Mouse (Mus musculus): ENCODE results near the gene Saa2. TPM values are rescaled to one million over a fixed set of nuclear protein-coding genes. Genes with fewer than 3 reads are reported as not detected.

Gene Saa2
- polyA plus RNA-seq (2016; fragmentation: Nextera tagmentation; extraction: Ambion mirVana): 0.74 TPM in 1 of 2 replicates, not detected in the other

DNA sequence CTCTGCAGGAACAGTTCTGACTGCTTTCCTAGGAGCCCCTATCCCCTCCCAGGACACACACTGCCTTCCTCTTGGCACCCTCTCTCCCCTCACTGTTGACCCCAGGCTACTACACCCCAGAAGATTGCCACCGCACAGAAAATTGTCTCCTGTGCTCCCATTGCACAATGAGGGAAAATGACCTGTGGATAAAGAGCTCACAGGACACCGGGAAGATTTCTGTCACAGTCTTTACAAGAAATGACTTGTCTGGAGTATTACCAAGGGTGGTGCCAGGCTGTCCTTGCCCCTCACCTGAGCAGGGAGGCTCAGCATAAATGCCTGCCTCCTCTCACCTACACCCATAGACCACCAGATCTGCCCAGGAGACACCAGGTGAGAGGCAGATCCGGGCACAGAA is at the start of gene Saa2:
Saa2 (plus strand) TSS at position 301 of the 400 bp plus-strand sequence.
- Histone ChIP-seq H3K27me3 (replicated peaks) (no peaks in the 10 kb centered on the region), H3K4me3 (no peak within 1 kb of the TSS), H3K9me3 (no peaks in the 10 kb centered on the region), H3K27ac (no peak within 1 kb of the TSS), H3K36me3 (no peaks in the 10 kb centered on the region), H3K4me1 (no peaks in the 10 kb centered on the region), H3K9ac (no peak within 1 kb of the TSS), H3K4me2 (replicated peaks) (no peak within 1 kb of the TSS)
- ATAC-seq (ENCODE audit: low FRiP score, low read depth): no peak
- 78% methylated on average over 3 of the region's 3 CpGs for WGBS

DNA sequence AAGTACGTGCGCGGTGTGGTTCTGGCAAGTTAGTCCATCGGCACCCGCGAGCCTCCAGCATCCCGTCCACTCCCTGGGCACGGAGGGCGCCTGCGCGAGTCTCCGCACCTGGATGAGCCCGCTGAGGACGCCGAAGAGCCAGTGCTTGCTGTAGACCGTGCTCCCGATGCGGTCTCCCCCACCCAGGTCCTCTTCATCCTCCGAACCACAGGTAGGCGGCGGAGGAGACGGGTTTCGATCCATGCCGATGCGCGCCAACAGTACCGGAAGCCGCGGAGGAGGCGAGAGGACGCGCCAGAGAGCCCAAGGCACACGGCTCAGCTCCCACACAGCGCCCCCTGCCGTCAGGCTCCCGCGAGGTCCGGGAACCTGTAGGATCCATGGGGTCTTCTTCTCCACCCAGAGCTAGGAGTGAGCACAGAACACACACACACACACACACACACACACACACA is 41.2 kb upstream of the Saa2 start, which contains the start of gene Saal1:
Saal1 (minus strand) TSS at position 291 of the 455 bp plus-strand sequence.
- Histone ChIP-seq H3K9me3 (no peaks in the 10 kb centered on the region), H3K9ac (peak within 1 kb of the TSS; percentile 84), H3K27me3 (replicated peaks) (no peaks in the 10 kb centered on the region), H3K36me3 (peaks cover 26% of the 10 kb centered on the region), H3K4me3 (peak within 1 kb of the TSS; percentile 82), H3K27ac (peak within 1 kb of the TSS; percentile 43; the same call in 1 of the 2 replicates), H3K4me1 (peaks cover 6% of the 10 kb centered on the region; the same call in 1 of the 2 replicates), H3K4me2 (replicated peaks) (peak within 1 kb of the TSS; percentile 55)
- under 1% methylated on average over 38 of the region's 38 CpGs for WGBS
- peak; percentile 89 for ATAC-seq (ENCODE audit: low FRiP score, low read depth)

DNA sequence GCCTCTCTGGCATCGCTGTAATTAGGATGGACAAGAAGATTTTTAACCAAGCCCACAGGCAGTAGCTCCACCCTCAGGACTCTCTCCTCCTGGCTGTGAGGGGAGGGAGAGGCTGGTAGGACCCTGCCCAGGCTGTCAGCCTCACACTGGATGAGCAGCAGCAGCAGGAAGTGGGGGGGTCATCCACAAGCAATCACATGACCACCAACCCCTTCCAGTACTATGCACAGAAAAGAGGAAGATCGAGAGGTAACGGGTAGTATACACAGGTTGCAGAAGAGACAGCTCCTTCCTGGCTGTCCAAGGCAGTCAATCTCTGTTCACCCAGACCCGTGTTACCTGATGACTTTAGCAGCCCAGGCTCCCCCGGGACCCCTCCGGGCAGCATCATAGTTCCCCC is 39.3 kb upstream of the Saa2 start:
- WGBS: 75% methylated on average over 6 of the region's 6 CpGs
- Histone ChIP-seq H3K9ac (no peak overlapping the region), H3K27me3 (replicated peaks) (no peaks in the 10 kb centered on the region), H3K27ac (no peak overlapping the region), H3K9me3 (no peaks in the 10 kb centered on the region), H3K36me3 (peaks cover 9% of the 10 kb centered on the region), H3K4me2 (replicated peaks) (no peak overlapping the region), H3K4me3 (no peak overlapping the region), H3K4me1 (peaks cover 6% of the 10 kb centered on the region; the same call in 1 of the 2 replicates)
- no peak for ATAC-seq (ENCODE audit: low FRiP score, low read depth)

DNA sequence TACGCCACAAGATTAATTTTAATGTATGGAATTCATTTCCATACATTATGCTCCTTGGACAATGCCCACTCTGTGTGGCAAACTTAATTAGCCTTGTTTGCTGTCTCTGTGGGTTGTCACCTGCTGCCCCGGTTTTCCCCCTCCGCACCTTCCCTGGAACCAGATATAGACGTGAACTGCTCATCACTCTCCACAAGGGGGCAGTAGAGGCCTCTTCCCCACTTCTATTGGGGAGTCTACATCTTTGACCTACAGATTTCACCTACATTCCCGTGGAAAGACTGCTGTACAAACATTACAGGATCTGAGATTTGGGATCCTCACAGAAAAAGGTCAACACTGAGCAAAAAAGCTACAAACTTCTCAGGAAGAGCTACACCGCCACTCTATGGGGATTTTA is 37.1 kb upstream of the Saa2 start:
- no peak for ATAC-seq (ENCODE audit: low FRiP score, low read depth)
- Histone ChIP-seq H3K9ac (no peak overlapping the region), H3K9me3 (no peaks in the 10 kb centered on the region), H3K27me3 (replicated peaks) (no peaks in the 10 kb centered on the region), H3K36me3 (no peaks in the 10 kb centered on the region), H3K4me3 (no peak overlapping the region), H3K4me2 (replicated peaks) (no peak overlapping the region), H3K27ac (no peak overlapping the region), H3K4me1 (peaks cover 2% of the 10 kb centered on the region; the same call in 1 of the 2 replicates)
- 32% methylated on average over 6 of the region's 6 CpGs for whole genome bisulfite sequencing

GRCm38 (mm10) chr7:46715600-46715999 is 36.0 kb upstream of the Saa2 start, which contains the start of gene Saa3:
Gene Saa3 (minus strand): TSS chr7:46715700.
- no peaks in the 10 kb centered on the region; the same call in 1 of the 2 replicates for H3K4me1 ChIP-seq
- ATAC-seq (ENCODE audit: low FRiP score, low read depth): no peak
- H3K27me3 ChIP-seq (replicated peaks): no peaks in the 10 kb centered on the region
- no peak within 1 kb of the TSS for H3K4me3 ChIP-seq
- H3K9ac ChIP-seq: no peak within 1 kb of the TSS
- H3K4me2 ChIP-seq (replicated peaks): no peak within 1 kb of the TSS
- no peaks in the 10 kb centered on the region for H3K9me3 ChIP-seq
- WGBS: 92% methylated on average over 5 of the region's 5 CpGs
- H3K36me3 ChIP-seq: no peaks in the 10 kb centered on the region
- H3K27ac ChIP-seq: no peak within 1 kb of the TSS

DNA sequence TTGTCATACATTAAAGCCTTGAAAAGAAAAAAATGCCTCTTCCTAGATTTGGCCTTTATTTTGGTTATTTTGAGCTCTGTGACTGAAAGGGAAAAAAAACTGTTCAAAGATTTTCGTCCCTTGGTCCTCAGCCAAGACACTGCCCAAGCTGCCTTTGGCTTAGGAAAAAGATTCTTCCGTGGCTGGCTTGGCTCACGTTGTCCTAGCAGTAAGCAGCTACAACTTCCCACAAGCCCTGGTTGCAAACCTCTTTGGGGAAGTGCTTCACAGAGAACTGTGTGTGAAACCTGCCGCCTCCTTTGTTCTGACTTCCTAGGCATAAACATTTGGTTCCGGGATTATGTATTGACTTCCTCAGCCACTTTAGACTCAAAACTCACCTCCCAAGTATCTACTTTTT is 34.7 kb upstream of the Saa2 start:
- Histone ChIP-seq H3K4me1 (no peaks in the 10 kb centered on the region; the same call in 1 of the 2 replicates), H3K9ac (no peak overlapping the region), H3K27ac (no peak overlapping the region), H3K4me3 (no peak overlapping the region), H3K27me3 (replicated peaks) (no peaks in the 10 kb centered on the region), H3K9me3 (no peaks in the 10 kb centered on the region), H3K4me2 (replicated peaks) (no peak overlapping the region), H3K36me3 (no peaks in the 10 kb centered on the region)
- no peak for ATAC-seq (ENCODE audit: low FRiP score, low read depth)
- WGBS: 63% methylated on average over 5 of the region's 5 CpGs

- Histone ChIP-seq H3K4me3 (no peak overlapping the region), H3K4me1 (no peaks in the 10 kb centered on the region; the same call in 1 of the 2 replicates), H3K27me3 (replicated peaks) (no peaks in the 10 kb centered on the region), H3K27ac (no peak overlapping the region), H3K9me3 (no peaks in the 10 kb centered on the region), H3K4me2 (replicated peaks) (no peak overlapping the region), H3K9ac (no peak overlapping the region), H3K36me3 (no peaks in the 10 kb centered on the region)
- WGBS: 88% methylated on average over 7 of the region's 7 CpGs
- no peak for ATAC-seq (ENCODE audit: low FRiP score, low read depth)
These were observed 32.9 kb upstream of the Saa2 start for GRCm38 (mm10) chr7:46718591-46719270.

- 87% methylated on average over 7 of the region's 7 CpGs for WGBS
- Histone ChIP-seq H3K4me3 (no peak overlapping the region), H3K4me2 (replicated peaks) (no peak overlapping the region), H3K9me3 (no peaks in the 10 kb centered on the region), H3K9ac (no peak overlapping the region), H3K27ac (no peak overlapping the region), H3K4me1 (no peaks in the 10 kb centered on the region), H3K27me3 (replicated peaks) (no peaks in the 10 kb centered on the region), H3K36me3 (no peaks in the 10 kb centered on the region)
- no peak for ATAC-seq (ENCODE audit: low FRiP score, low read depth)
These were observed 32.1 kb upstream of the Saa2 start for GRCm38 (mm10) chr7:46719526-46719925.

DNA sequence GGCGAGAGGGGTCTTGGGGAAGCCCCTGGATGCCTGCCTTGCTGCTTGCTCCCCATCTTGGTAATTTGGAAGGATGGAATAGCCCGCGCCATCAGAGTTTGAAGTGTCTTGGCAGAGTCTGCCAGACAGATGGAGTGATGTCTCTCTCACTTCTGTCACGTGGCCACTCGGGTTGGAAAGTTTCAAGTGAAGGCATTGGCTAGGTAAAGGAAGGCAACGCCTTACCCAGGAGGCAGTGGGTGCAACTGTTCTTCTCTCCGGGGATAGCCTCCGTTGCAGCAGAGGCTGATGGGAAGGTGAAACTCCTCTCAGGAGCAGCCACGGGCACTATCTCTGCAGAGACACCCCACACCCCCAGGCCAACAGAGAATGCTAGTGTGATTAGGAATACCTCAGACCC is 31.1 kb upstream of the Saa2 start:
- no peaks in the 10 kb centered on the region for H3K27me3 ChIP-seq (replicated peaks)
- H3K4me1 ChIP-seq: no peaks in the 10 kb centered on the region
- no peaks in the 10 kb centered on the region for H3K36me3 ChIP-seq
- no peak overlapping the region for H3K9ac ChIP-seq
- 85% methylated on average over 9 of the region's 9 CpGs for WGBS
- no peak overlapping the region for H3K4me2 ChIP-seq (replicated peaks)
- no peak overlapping the region for H3K27ac ChIP-seq
- ATAC-seq (ENCODE audit: low FRiP score, low read depth): no peak
- H3K9me3 ChIP-seq: no peaks in the 10 kb centered on the region
- no peak overlapping the region for H3K4me3 ChIP-seq

GRCm38 (mm10) chr7:46723354-46723753 is 28.2 kb upstream of the Saa2 start:
- no peaks in the 10 kb centered on the region for H3K9me3 ChIP-seq
- no peaks in the 10 kb centered on the region for H3K36me3 ChIP-seq
- ATAC-seq (ENCODE audit: low FRiP score, low read depth): no peak
- no peaks in the 10 kb centered on the region for H3K27me3 ChIP-seq (replicated peaks)
- no peak overlapping the region for H3K4me3 ChIP-seq
- no peak overlapping the region for H3K9ac ChIP-seq
- no peak overlapping the region for H3K27ac ChIP-seq
- H3K4me1 ChIP-seq: no peaks in the 10 kb centered on the region
- H3K4me2 ChIP-seq (replicated peaks): no peak overlapping the region
- 95% methylated on average over 6 of the region's 6 CpGs for WGBS

- Histone ChIP-seq H3K9ac (no peak overlapping the region), H3K4me2 (replicated peaks) (no peak overlapping the region), H3K27ac (no peak overlapping the region), H3K36me3 (no peaks in the 10 kb centered on the region), H3K9me3 (no peaks in the 10 kb centered on the region), H3K4me3 (no peak overlapping the region), H3K27me3 (replicated peaks) (no peaks in the 10 kb centered on the region), H3K4me1 (no peaks in the 10 kb centered on the region)
- 90% methylated on average over 3 of the region's 3 CpGs for WGBS
- no peak for ATAC-seq (ENCODE audit: low FRiP score, low read depth)
These were observed 27.7 kb upstream of the Saa2 start for GRCm38 (mm10) chr7:46723849-46724248.

DNA sequence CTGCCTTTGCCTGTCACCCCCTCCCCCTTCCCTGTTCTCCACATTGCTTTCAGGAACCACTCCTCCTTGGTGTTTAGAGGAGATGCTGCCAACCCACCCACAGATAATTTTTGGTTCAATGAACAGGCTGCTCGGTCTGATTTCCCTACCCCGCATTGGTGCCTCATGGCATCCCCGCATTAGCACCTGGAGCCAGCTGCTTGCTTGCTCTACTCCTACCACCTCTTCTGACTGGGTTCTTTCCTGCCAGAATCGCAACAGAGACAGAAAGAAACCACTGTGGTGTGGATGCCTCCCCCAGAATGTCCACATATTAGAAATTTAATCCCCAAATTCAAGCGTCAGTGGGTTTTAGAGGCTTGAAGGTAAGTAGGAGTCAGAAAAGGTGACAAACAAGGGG is 27.2 kb upstream of the Saa2 start:
- H3K27me3 ChIP-seq (replicated peaks): no peaks in the 10 kb centered on the region
- no peak overlapping the region for H3K27ac ChIP-seq
- no peaks in the 10 kb centered on the region for H3K9me3 ChIP-seq
- H3K9ac ChIP-seq: no peak overlapping the region
- no peak overlapping the region for H3K4me2 ChIP-seq (replicated peaks)
- no peak for ATAC-seq (ENCODE audit: low FRiP score, low read depth)
- no peak overlapping the region for H3K4me3 ChIP-seq
- H3K36me3 ChIP-seq: no peaks in the 10 kb centered on the region
- 85% methylated on average over 5 of the region's 5 CpGs for WGBS
- H3K4me1 ChIP-seq: no peaks in the 10 kb centered on the region

DNA sequence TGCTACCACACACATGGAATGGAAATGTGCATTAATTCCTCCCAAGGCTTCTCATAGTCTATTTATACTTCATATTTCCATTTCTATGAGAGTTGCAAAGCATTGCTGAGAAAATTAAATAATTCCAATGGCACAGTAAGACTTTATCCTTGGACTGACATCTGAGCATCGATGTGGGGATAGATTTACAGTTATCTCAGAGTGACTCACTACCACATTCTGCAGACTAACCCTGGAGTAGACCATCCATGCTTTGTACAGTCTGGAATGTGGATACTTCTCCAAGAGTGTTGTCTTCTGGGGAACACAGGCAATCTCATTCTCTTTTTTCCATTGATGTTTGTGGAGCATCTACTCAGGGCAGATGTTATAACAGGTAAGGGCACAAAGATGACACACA is 24.0 kb upstream of the Saa2 start:
- Histone ChIP-seq H3K4me2 (replicated peaks) (no peak overlapping the region), H3K27me3 (replicated peaks) (no peaks in the 10 kb centered on the region), H3K9me3 (no peaks in the 10 kb centered on the region), H3K4me3 (no peak overlapping the region), H3K27ac (no peak overlapping the region), H3K9ac (no peak overlapping the region), H3K36me3 (no peaks in the 10 kb centered on the region), H3K4me1 (no peaks in the 10 kb centered on the region)
- ATAC-seq (ENCODE audit: low FRiP score, low read depth): no peak
- WGBS: 84% methylated on average over 1 of the region's 1 CpGs
